Mouse (Mus musculus): ENCODE measurements at regions not wholly inside any gene's neighbourhood (a gene's known extent, or its start where the extent isn't known, plus 50 kb on each side); places are given as distances from the start of the nearest gene placed in this dataset.

- no peak for TF ChIP-seq CTCF (IDR thresholded peaks at IDR 0.05; ENCODE audit: control insufficient read depth, insufficient read depth, low read length)
- TF ChIP-seq POLR2A (IDR thresholded peaks at IDR 0.05; ENCODE audit: borderline replicate concordance, control insufficient read depth, low read depth, low read length) = no peak
Observed at GRCm38 (mm10) chr16:31508981-31509380, 86.9 kb downstream of the Bdh1 start.

Measured in bone marrow, adult 2 months (tissue).